Mouse (Mus musculus) ES-Bruce4 (cell line): ENCODE results near the gene Mettl7a3. TPM values are rescaled to one million over a fixed set of nuclear protein-coding genes. Genes with fewer than 3 reads are reported as not detected.
"Not testable (repeated sequence)": the region's sequence is repeated elsewhere in the genome, so short reads cannot be mapped to it uniquely, and the experiment has no call there.

ENCODE experiments used
- H3K27ac ChIP-seq: 2 replicates; pipeline ENCODE4 v1.5.1; 2012; ENCODE audit warnings: low read length, inconsistent platforms; ENCODE audit not compliant: insufficient read depth
- H3K27me3 ChIP-seq: 2 replicates; pipeline ENCODE4 v1.6.1; 2012; ENCODE audit warnings: mild to moderate bottlenecking, low read length, inconsistent platforms; ENCODE audit not compliant: control insufficient read depth, poor library complexity, insufficient read depth, severe bottlenecking
- H3K36me3 ChIP-seq: 2 replicates; pipeline ENCODE4 v1.6.1; 2012; ENCODE audit warnings: inconsistent platforms, mild to moderate bottlenecking, low read length, moderate library complexity; ENCODE audit not compliant: control insufficient read depth, poor library complexity, insufficient read depth, severe bottlenecking
- H3K4me1 ChIP-seq: one replicate; pipeline ENCODE4 v1.8.1; 2011; ENCODE audit warnings: low read length; ENCODE audit not compliant: control insufficient read depth, insufficient read depth
- H3K4me3 ChIP-seq: 2 replicates; pipeline ENCODE4 v1.5.1; 2011; ENCODE audit warnings: low read depth, mild to moderate bottlenecking, low read length
- H3K9ac ChIP-seq: 2 replicates; pipeline ENCODE4 v1.6.1; 2012; ENCODE audit warnings: low read depth, mild to moderate bottlenecking, inconsistent platforms; ENCODE audit not compliant: poor library complexity, severe bottlenecking
- H3K9me3 ChIP-seq: replicated peaks from 2 replicates; pipeline ENCODE4 v1.6.1; 2012; ENCODE audit warnings: mild to moderate bottlenecking, low read length, inconsistent platforms; ENCODE audit not compliant: control insufficient read depth, poor library complexity, insufficient read depth, severe bottlenecking
- CTCF ChIP-seq: IDR thresholded peaks from one replicate; pipeline ENCODE4 v1.8.1; 2011; ENCODE audit warnings: low read depth, low read length
- EP300 ChIP-seq: IDR thresholded peaks from 2 replicates; pipeline ENCODE4 v1.6.1; 2011; ENCODE audit warnings: low read depth, low read length; ENCODE audit not compliant: insufficient read depth
- POLR2A ChIP-seq: IDR thresholded peaks from one replicate; pipeline ENCODE4 v1.8.1; 2011; ENCODE audit warnings: low read length; ENCODE audit not compliant: insufficient read depth
- polyA plus RNA-seq: library from polyadenylated mRNA; stranded (reverse); fragments of >200 nt; gene quantifications from 2 replicates; pipeline ENCODE4 v1.2.4, GENCODE M21; 2011; ENCODE audit warnings: low read depth; ENCODE audit not compliant: missing spikeins, insufficient read depth, insufficient read length

Gene Mettl7a3
- polyA plus RNA-seq, 1 experiment, result not detected

DNA sequence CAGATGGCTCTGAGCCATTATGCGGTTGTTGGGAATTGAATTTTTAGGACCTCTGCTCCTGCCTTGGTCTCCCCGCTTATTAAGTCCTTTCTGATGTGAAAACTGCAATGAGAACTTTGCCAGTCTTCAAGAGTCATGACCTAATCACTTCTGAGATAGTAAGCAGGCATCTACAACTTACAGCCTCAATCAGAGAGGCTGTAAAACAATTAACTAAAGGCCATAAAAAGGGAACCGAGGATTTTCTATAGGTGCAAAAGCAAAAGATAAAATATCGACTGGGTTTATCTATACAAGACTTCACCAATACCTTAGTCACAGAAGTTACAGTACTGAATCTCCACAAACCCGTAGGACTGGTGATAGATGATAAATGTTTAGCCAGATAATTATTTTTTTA is 21.1 kb downstream of the Mettl7a3 start:
- Histone ChIP-seq H3K4me1 (no peaks in the 10 kb centered on the region), H3K27ac (no peak overlapping the region), H3K4me3 (no peak overlapping the region), H3K9ac (no peak overlapping the region), H3K27me3 (no peaks in the 10 kb centered on the region), H3K36me3 (no peaks in the 10 kb centered on the region), H3K9me3 (no peaks in the 10 kb centered on the region)
- TF ChIP-seq EP300, result no peak

DNA sequence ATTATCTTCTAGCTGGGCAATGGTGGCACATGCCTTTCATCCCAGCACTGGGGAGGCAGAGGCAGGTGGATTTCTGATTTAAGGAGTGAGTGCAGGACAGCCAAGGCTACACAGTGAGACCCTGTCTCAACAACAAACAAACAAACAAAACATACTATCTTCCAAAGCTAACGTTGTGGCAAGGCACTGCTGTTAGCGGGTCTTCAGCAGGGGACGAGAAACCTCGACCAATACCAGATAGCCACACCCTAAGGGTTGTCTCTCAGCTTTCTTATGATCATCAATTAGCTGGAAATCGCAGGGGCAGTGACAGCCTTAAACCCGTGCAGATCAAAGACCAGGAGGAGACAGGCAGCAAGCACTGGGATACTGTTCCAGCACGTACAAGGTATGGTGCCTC is 29.5 kb downstream of the Mettl7a3 start, which contains the start of gene Higd1c:
Gene Higd1c (plus strand): TSS at position 301 of the 400 bp plus-strand sequence.
- H3K27me3 ChIP-seq, result no peaks in the 10 kb centered on the region
- no peaks in the 10 kb centered on the region for H3K4me1 ChIP-seq
- H3K9ac ChIP-seq, result no peak within 1 kb of the TSS
- no peak within 1 kb of the TSS for H3K4me3 ChIP-seq
- H3K9me3 ChIP-seq, result no peaks in the 10 kb centered on the region
- no peaks in the 10 kb centered on the region for H3K36me3 ChIP-seq
- no peak within 1 kb of the TSS for H3K27ac ChIP-seq
- TF ChIP-seq CTCF (no peak), POLR2A (no peak), EP300 (no peak)

DNA sequence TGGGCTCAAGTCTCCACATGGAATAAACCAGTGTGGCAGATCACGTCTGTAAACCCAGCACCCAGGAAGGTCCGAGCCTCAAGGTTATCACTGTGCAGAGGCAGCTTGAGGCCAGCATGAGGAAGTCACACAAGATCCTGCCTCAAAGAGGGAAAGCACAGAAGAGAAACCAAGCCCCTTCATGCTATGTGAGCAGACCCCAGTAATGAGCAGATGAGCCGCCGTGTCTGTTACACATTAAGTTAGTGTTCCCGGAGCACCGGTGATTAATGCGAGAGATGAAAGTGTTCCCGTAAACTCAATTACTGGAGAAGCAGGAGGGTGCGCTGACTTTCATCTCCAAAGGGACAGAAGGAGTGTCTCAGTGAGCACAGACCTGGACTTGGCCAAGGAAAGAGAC is 31.2 kb downstream of the Mettl7a3 start:
- H3K27ac ChIP-seq, H3K4me1 ChIP-seq, H3K27me3 ChIP-seq, H3K9ac ChIP-seq, H3K36me3 ChIP-seq, H3K9me3 ChIP-seq, H3K4me3 ChIP-seq: not testable (repeated sequence)

DNA sequence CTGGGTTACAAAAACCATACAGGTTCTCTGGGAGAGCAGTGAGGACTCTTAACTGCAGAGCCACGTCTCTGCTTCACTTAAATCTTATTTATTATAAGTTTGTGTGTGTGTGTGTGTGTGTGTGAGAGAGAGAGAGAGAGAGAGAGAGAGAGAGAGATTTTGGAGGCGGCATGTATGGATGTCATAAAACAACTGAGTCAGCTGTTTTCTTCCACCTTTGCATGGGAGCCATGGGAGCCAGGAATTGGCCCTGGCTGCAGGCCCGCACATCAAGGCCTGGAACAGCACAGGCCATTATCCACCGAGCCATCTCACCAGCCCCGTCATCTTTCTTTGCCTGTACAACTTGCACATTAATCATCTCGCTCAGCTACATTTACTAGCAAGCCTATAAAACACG is 32.4 kb downstream of the Mettl7a3 start:
- Histone ChIP-seq H3K4me1 (no peaks in the 10 kb centered on the region), H3K4me3 (no peak overlapping the region), H3K9me3 (no peaks in the 10 kb centered on the region), H3K36me3 (no peaks in the 10 kb centered on the region), H3K9ac (no peak overlapping the region), H3K27me3 (no peaks in the 10 kb centered on the region), H3K27ac (no peak overlapping the region)
- no peak for TF ChIP-seq CTCF
- TF ChIP-seq EP300, result no peak
- no peak for TF ChIP-seq POLR2A

DNA sequence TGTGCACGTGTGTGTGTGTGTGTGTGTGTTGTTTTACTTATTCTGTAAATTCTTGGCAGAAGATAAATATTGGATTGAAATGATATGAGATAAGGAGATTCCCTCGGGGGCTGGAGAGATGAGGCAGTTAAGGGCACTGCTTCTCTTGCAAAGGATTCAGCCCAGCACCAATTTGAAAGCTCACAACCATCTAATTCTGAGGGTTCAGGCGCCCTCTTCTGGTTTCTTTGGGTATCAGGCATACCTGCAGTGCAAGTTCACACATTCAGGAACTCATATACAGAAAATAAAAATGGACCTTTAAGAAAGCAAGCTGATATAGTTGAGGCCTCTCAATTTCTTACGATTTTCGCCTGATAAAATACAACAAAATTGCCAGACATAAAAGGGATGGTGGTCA is 40.3 kb downstream of the Mettl7a3 start:
- Histone ChIP-seq H3K4me1 (no peaks in the 10 kb centered on the region), H3K27me3 (no peaks in the 10 kb centered on the region), H3K4me3 (no peak overlapping the region), H3K9ac (no peak overlapping the region), H3K9me3 (no peaks in the 10 kb centered on the region), H3K27ac (no peak overlapping the region), H3K36me3 (no peaks in the 10 kb centered on the region)
- TF ChIP-seq CTCF (no peak), POLR2A (no peak), EP300 (no peak)

DNA sequence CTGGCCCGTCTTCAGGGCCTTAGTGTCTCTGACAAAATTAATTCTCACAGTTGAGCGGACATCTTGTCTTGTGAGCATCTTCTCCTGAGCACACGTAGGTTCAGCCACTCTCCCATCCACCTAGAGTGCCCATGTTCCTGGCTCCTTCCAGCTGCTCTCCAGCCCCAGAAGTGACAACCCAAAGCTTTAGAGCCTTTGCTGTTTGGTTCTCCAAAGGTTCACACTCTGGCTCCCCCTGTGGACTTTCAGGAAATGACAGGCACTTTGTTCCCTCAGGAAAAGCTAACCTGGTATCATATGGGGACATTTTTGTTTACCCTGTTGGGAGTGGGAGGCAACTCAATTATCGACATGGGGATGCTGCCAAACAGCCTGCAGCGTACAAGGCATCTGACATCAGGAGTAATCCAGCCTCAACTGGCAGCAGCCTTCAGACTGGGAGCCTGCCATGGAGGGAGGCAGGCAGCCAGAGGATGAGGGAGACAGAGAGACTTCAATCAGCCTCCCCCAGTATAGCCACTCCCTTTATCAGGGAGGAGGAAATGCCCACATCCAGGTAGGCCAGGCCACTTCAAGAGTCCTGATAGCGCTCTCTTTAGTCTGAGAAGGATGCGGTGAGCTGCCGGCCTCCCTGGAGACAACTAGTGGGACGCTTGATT is 43.2 kb downstream of the Mettl7a3 start:
- H3K9ac ChIP-seq, H3K36me3 ChIP-seq, H3K4me1 ChIP-seq, H3K9me3 ChIP-seq, H3K4me3 ChIP-seq, H3K27me3 ChIP-seq, H3K27ac ChIP-seq: not testable (repeated sequence)

DNA sequence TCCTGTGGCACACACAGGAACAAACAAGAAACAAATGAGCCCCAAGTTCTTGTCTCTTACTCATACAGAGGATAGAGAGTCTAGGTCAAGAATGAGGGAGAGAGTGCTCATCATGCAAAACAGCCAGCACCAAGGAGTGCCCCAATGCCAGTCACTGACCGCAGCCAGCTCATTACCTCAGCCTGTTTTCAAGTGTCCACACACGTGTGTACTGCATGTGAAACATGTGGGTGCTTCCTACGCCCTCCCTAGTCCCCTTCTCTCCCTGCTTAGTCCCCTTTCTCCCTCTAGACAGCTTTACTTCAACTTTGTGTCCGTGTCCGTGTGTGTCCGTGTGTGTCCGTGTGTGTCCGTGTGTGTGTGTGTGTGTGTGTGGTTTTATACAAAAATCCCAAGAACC is 44.9 kb downstream of the Mettl7a3 start:
- H3K4me1 ChIP-seq, result no peaks in the 10 kb centered on the region
- H3K36me3 ChIP-seq, result no peaks in the 10 kb centered on the region
- no peak overlapping the region for H3K4me3 ChIP-seq
- no peak overlapping the region for H3K9ac ChIP-seq
- no peaks in the 10 kb centered on the region for H3K9me3 ChIP-seq
- no peak for TF ChIP-seq CTCF
- no peak for TF ChIP-seq POLR2A
- no peak for TF ChIP-seq EP300
- H3K27me3 ChIP-seq, result no peaks in the 10 kb centered on the region
- no peak overlapping the region for H3K27ac ChIP-seq
